Mouse (Mus musculus) right cerebral cortex, postnatal 36 days (tissue): Measurements from ENCODE around the gene Gga3.

Source experiments
- DNase-seq, 2 experiments: peaks; one replicate each; pipeline ENCODE4 v3.0.0; 2022; ENCODE audit warnings: low spot score in 2 of 2, mixed read lengths in 1 of 2

Gene Gga3

GRCm38 (mm10) chr11:115563406-115563805, 40.4 kb downstream of the Gga3 start:
- no peak for DNase-seq

- DNase-seq: no peak
Measured at GRCm38 (mm10) chr11:115555717-115556116, 48.1 kb downstream of the Gga3 start.

GRCm38 (mm10) chr11:115552783-115553182, 51.1 kb downstream of the Gga3 start:
- DNase-seq: no peak

- DNase-seq: no peak
Measured at GRCm38 (mm10) chr11:115543571-115543970, 60.3 kb downstream of the Gga3 start.

- DNase-seq: no peak
Measured at GRCm38 (mm10) chr11:115538045-115538444, 65.8 kb downstream of the Gga3 start.

- DNase-seq: peak in 1 of 2 experiments; percentile 18
Measured at GRCm38 (mm10) chr11:115536856-115537568, 66.8 kb downstream of the Gga3 start.

GRCm38 (mm10) chr11:115536038-115536681, 67.7 kb downstream of the Gga3 start, which contains the start of gene Sumo2:
Gene Sumo2, minus strand, starts transcription at chr11:115536276.
- peak; percentile 94 to 96 for DNase-seq

GRCm38 (mm10) chr11:115535401-115536037, 68.3 kb downstream of the Gga3 start:
- DNase-seq: peak in 1 of 2 experiments; percentile 29

GRCm38 (mm10) chr11:115534759-115535371, 69.0 kb downstream of the Gga3 start:
- no peak for DNase-seq
